Mouse (Mus musculus) kidney, adult 2 months (tissue): ENCODE data around the gene Trim11. TPM values are rescaled to one million over a fixed set of nuclear protein-coding genes. Genes with fewer than 3 reads are reported as not detected.

ENCODE experiments used
- DNase-seq: peaks from one replicate; pipeline ENCODE4 v3.0.0; 2021
- H3K27ac ChIP-seq: fragments of 200-500 bp; 2 replicates; pipeline ENCODE4 v1.5.1; 2012; ENCODE audit warnings: low read depth, low read length, control low read depth, inconsistent platforms; ENCODE audit not compliant: insufficient read depth
- H3K27me3 ChIP-seq: fragments of 200-500 bp; replicated peaks from 2 replicates; pipeline ENCODE4 v1.6.1; 2012; ENCODE audit warnings: mild to moderate bottlenecking, moderate library complexity, low read length, inconsistent platforms; ENCODE audit not compliant: control insufficient read depth, insufficient read depth
- H3K36me3 ChIP-seq: fragments of 200-500 bp; 2 replicates; pipeline ENCODE4 v1.6.1; 2012; ENCODE audit warnings: mild to moderate bottlenecking, moderate library complexity, low read length, inconsistent platforms; ENCODE audit not compliant: control insufficient read depth, insufficient read depth
- H3K4me1 ChIP-seq: fragments of 200-500 bp; 2 replicates; pipeline ENCODE4 v1.6.1; 2011; ENCODE audit warnings: low read length; ENCODE audit not compliant: control insufficient read depth, insufficient read depth
- H3K4me3 ChIP-seq: fragments of 200-500 bp; 2 replicates; pipeline ENCODE4 v1.5.1; 2011; ENCODE audit warnings: mild to moderate bottlenecking, low read depth, low read length, control low read depth; ENCODE audit not compliant: insufficient read depth
- CTCF ChIP-seq: fragments of 200-500 bp; conservative IDR thresholded peaks from 2 replicates; pipeline ENCODE4 v1.5.1; 2011; ENCODE audit warnings: low read depth, mild to moderate bottlenecking, control low read depth, low read length, moderate library complexity, mixed read lengths; ENCODE audit not compliant: insufficient read depth, insufficient read length
- POLR2A ChIP-seq: fragments of 200-500 bp; IDR thresholded peaks from one replicate; pipeline ENCODE4 v1.6.1; 2011; ENCODE audit warnings: low read depth, low read length, control low read depth
- WGBS: fragments of 180-500 bp; shearing (Covaris S2); methylation state at CpG from one replicate; pipeline ENCODE4 v1.1.7; 2018; 5-methylcytosine and 5-hydroxymethylcytosine counted together
- polyA plus RNA-seq: library from polyadenylated mRNA; depleted of rRNA; stranded (reverse); fragments of >200 nt; gene quantifications from 2 replicates; pipeline ENCODE4 v1.2.3, GENCODE M21; 2012

The Trim11 gene
- polyA plus RNA-seq, 1 experiment: 19.4 TPM

DNA sequence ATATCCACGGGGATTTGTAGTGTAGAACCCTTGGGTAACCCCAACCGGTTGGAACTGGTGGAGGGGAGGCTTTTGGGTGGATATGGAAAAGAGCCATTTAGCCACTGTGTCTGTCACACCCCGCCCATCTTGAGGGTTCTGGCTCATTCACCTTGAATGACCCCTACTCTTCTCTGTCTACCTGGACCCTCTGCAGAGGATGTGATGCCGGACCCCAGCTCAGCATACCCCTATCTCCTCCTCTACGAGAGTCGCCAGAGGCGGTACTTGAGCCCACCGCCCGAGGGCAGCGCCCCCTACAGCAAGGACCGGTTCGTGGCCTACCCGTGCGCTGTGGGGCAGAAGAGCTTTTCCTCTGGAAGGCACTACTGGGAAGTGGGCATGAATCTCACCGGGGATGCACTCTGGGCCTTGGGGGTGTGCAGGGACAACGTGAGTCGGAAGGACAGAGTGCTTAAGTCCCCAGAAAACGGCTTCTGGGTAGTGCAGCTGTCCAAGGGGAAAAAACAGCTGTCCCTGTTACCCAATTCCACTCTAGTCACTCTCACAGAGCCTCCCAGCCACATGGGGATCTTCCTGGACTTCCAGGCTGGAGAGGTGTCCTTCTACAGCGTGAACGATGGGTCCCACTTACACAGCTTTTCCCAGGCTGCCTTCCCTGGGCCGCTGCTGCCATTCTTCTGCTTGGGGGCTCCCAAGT is 6.9 kb upstream of the Trim11 start:
- DNase-seq: no peak
- Histone ChIP-seq H3K27me3 (no peaks in the 10 kb centered on the region), H3K36me3 (no peaks in the 10 kb centered on the region), H3K27ac (no peak overlapping the region), H3K4me1 (peaks cover 24% of the 10 kb centered on the region; the same call in 1 of the 2 replicates), H3K4me3 (no peak overlapping the region)
- no peak for TF ChIP-seq CTCF
- TF ChIP-seq POLR2A: no peak
- 85% methylated on average over 21 of the region's 21 CpGs for WGBS

DNA sequence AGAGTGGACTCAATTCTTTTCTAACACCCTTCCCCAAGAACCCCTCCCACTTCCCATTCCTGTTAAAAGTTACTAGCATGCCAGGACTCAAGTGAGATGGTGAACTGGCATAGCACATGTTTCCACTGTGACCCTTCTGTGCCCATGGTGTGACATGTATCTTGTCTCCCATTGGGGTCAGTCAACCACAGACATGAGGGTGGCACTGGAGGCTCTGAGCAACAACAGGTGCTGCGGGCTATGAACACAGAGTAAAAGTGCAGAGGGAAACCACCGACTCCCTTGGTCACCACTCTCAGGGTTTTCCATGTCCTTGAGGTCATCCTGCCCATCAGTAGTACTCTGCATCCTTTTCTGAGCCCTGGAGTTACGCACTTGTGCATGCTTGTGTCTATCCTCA is 6.1 kb upstream of the Trim11 start:
- Histone ChIP-seq H3K4me3 (no peak overlapping the region), H3K4me1 (peaks cover 24% of the 10 kb centered on the region; the same call in 1 of the 2 replicates), H3K27ac (no peak overlapping the region), H3K36me3 (no peaks in the 10 kb centered on the region), H3K27me3 (no peaks in the 10 kb centered on the region)
- no peak for TF ChIP-seq CTCF
- 85% methylated on average over 3 of the region's 3 CpGs for WGBS
- DNase-seq: no peak

DNA sequence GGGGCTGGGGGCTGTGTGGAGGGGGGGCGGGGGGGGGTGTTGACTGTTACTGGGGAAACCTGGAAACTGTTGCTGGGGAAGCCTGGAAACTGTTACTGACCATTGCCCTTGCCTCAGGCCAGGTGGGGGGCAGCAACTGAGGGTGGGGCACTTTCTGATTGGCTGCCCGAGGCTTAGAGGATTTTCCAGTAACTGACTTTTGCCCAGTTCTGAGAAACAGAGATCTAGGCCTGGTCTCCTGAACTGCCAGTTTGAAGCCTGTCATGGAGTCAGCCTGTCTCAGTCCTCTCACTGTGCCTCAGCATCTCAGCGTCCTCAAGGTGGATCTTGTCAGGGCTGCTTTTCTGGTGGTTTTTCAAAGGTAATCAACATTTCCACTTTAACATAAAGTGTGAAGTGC is 3.5 kb upstream of the Trim11 start:
- H3K4me1 ChIP-seq: peaks cover 14% of the 10 kb centered on the region; the same call in 1 of the 2 replicates
- H3K27me3 ChIP-seq: no peaks in the 10 kb centered on the region
- TF ChIP-seq CTCF: no peak
- TF ChIP-seq POLR2A: no peak
- peak; percentile 82 for DNase-seq
- H3K36me3 ChIP-seq: no peaks in the 10 kb centered on the region
- no peak overlapping the region for H3K4me3 ChIP-seq
- WGBS: 87% methylated on average over 3 of the region's 3 CpGs
- H3K27ac ChIP-seq: no peak overlapping the region

DNA sequence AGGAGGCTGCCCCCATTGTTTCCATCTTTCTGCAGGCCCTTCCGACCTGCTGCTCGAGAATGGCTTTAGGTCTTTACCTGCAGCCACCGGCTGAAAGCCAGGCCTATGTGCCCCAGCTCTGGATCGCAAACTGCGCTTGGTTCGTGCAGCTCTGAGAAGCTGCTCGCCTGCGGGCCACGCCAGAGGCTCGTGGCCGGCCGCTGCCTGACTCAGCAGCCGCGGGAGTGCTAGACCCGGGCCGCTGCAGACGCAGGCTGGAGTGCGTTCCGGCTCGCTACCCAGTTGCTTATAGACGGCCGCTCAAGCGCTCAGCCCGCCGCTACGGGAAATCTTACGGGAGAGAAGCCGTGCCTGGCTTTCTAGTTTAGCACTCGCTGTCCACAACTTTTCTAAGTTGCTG is 743 bp upstream of the Trim11 start:
- under 1% methylated on average over 29 of the region's 29 CpGs for WGBS
- DNase-seq: peak; percentile 52
- Histone ChIP-seq H3K4me3 (peak overlapping the region; percentile 94), H3K36me3 (no peaks in the 10 kb centered on the region), H3K27ac (peak overlapping the region; percentile 84), H3K27me3 (no peaks in the 10 kb centered on the region), H3K4me1 (peaks cover 15% of the 10 kb centered on the region; the same call in 1 of the 2 replicates)
- no peak for TF ChIP-seq CTCF

DNA sequence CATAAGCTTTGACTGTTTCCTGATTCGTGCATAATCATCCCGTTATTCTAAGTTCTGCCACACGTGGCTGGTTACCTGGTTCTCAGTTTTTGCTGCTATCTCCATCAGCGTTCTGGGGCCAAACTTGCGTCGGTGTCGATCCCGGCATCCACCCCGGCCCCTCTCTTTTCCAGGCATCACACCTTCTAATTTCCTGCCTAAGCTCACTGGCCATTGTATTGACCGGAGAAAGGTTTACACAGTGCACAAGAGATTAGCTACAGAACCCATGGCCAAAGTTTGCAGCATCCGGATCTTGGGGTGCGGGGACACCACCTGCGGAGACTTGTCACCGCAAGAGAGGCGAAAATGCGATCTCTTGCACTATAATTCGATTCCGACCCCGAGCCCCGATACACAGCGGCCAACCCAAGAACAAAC is 276 bp upstream of the Trim11 start:
- Histone ChIP-seq H3K4me1 (peaks cover 15% of the 10 kb centered on the region; the same call in 1 of the 2 replicates), H3K27ac (peak overlapping the region; percentile 84), H3K27me3 (no peaks in the 10 kb centered on the region), H3K4me3 (peak overlapping the region; percentile 94), H3K36me3 (no peaks in the 10 kb centered on the region)
- WGBS: under 1% methylated on average over 21 of the region's 21 CpGs
- DNase-seq: peak; percentile 23
- no peak for TF ChIP-seq CTCF
- no peak for TF ChIP-seq POLR2A

DNA sequence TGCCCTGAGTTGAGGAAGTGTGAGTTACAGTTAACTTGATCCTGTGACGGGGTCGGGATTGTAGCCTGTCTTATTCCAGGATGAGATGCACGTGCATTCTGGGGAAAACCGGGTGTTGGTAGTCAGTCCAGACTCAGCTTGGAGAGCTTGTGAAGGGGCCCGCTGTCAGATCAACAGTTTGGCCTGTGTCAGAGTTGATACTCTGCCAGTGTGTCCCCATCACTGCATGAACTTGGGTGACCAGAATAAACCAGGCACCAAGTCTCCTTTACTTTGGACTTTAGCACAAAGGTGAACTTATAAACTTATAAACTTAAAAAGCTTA is 775 bp downstream of the Trim11 start:
- DNase-seq: peak; percentile 69
- H3K27ac ChIP-seq: peak overlapping the region; percentile 84

DNA sequence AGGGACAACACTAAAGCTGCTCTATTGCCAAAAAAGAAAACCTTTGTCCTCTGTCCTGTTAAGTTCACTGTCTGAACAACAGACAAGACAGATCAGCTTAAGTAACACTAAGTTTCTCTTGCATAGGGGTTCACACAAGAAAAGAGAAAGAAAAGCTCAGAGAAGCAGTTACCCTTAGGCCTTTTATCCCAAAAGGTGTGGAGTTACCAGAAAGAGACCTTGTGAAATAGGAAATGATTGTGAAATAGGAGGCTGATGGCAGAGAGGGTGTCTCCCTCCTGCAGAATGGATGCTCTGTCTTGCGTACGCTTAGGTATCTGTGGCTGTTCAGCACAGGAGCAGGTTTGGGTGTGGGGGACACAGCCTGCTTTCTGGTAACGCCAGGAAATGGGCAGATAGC is 1.3 kb downstream of the Trim11 start:
- Histone ChIP-seq H3K27me3 (no peaks in the 10 kb centered on the region), H3K4me3 (peak overlapping the region; percentile 94), H3K27ac (peak overlapping the region; percentile 84), H3K4me1 (peaks cover 15% of the 10 kb centered on the region; the same call in 1 of the 2 replicates), H3K36me3 (no peaks in the 10 kb centered on the region; the same call in 1 of the 2 replicates)
- peak; percentile 45 for DNase-seq
- no peak for TF ChIP-seq POLR2A
- TF ChIP-seq CTCF: no peak
- 39% methylated on average over 3 of the region's 3 CpGs for WGBS

More for the DNA sequence above, 775 bp downstream of the Trim11 start:
- Histone ChIP-seq H3K4me3 (peak overlapping the region; percentile 94), H3K4me1 (peaks cover 15% of the 10 kb centered on the region; the same call in 1 of the 2 replicates), H3K27me3 (no peaks in the 10 kb centered on the region), H3K36me3 (no peaks in the 10 kb centered on the region; the same call in 1 of the 2 replicates)
- 2% methylated on average over 5 of the region's 5 CpGs for WGBS
- TF ChIP-seq POLR2A (no peak), CTCF (no peak)
